Mouse (Mus musculus) urinary bladder, postnatal 14 days (tissue): ENCODE data around the gene Fars2.
A peak's percentile ranks its signal among the peaks of the same experiment; 100 is the strongest.
"Not testable (repeated sequence)": the region's sequence is repeated elsewhere in the genome, so short reads cannot be mapped to it uniquely, and the experiment has no call there.

Source experiments
- DNase-seq: peaks from one replicate; pipeline ENCODE4 v3.0.0; 2021; ENCODE audit warnings: low spot score

Gene Fars2

GRCm38 (mm10) chr13:36140247-36141016 lies 23.2 kb downstream of the Fars2 start:
- no peak for DNase-seq

GRCm38 (mm10) chr13:36145601-36146000 lies 28.4 kb downstream of the Fars2 start:
- DNase-seq, result no peak

GRCm38 (mm10) chr13:36149175-36149939 lies 32.1 kb downstream of the Fars2 start:
- DNase-seq, result no peak

- DNase-seq, result no peak
Observed at GRCm38 (mm10) chr13:36150272-36150671, 33.1 kb downstream of the Fars2 start.

- no peak for DNase-seq
Observed at GRCm38 (mm10) chr13:36152728-36153498, 35.7 kb downstream of the Fars2 start.

- no peak for DNase-seq
Observed at GRCm38 (mm10) chr13:36156340-36156931, 39.2 kb downstream of the Fars2 start.

- DNase-seq, result no peak
Observed at GRCm38 (mm10) chr13:36163411-36163810, 46.2 kb downstream of the Fars2 start.

GRCm38 (mm10) chr13:36163898-36164297 lies 46.7 kb downstream of the Fars2 start:
- DNase-seq, result no peak

- not testable (repeated sequence) for DNase-seq
Observed at GRCm38 (mm10) chr13:36172981-36173380, 55.8 kb downstream of the Fars2 start.

GRCm38 (mm10) chr13:36174101-36174500 lies 56.9 kb downstream of the Fars2 start:
- DNase-seq, result no peak

- no peak for DNase-seq
Observed at GRCm38 (mm10) chr13:36174772-36175171, 57.6 kb downstream of the Fars2 start.

GRCm38 (mm10) chr13:36181231-36181630 lies 64.0 kb downstream of the Fars2 start:
- DNase-seq, result no peak

- DNase-seq, result no peak
Observed at GRCm38 (mm10) chr13:36190577-36190976, 73.4 kb downstream of the Fars2 start.

- DNase-seq, result no peak
Observed at GRCm38 (mm10) chr13:36193484-36194113, 76.4 kb downstream of the Fars2 start.

- no peak for DNase-seq
Observed at GRCm38 (mm10) chr13:36199288-36199687, 82.1 kb downstream of the Fars2 start.

- no peak for DNase-seq
Observed at GRCm38 (mm10) chr13:36200453-36200852, 83.2 kb downstream of the Fars2 start.

GRCm38 (mm10) chr13:36202496-36202895 lies 85.3 kb downstream of the Fars2 start:
- DNase-seq, result no peak

GRCm38 (mm10) chr13:36203014-36203413 lies 85.8 kb downstream of the Fars2 start:
- peak; percentile 11 for DNase-seq

- no peak for DNase-seq
Observed at GRCm38 (mm10) chr13:36204320-36204719, 87.1 kb downstream of the Fars2 start.

GRCm38 (mm10) chr13:36210965-36211364 lies 93.8 kb downstream of the Fars2 start:
- no peak for DNase-seq

GRCm38 (mm10) chr13:36214056-36214455 lies 96.8 kb downstream of the Fars2 start:
- DNase-seq, result no peak

- DNase-seq, result no peak
Observed at GRCm38 (mm10) chr13:36216005-36216404, 98.8 kb downstream of the Fars2 start.
